Mouse (Mus musculus) kidney, postnatal 25 days (tissue): Measurements from ENCODE around the gene Gm9972.

ENCODE experiments used
- DNase-seq, 2 experiments: peaks; one replicate each; pipeline ENCODE4 v3.0.0; 2021; ENCODE audit warnings: mixed read lengths in 2 of 2

The Gm9972 gene

DNA sequence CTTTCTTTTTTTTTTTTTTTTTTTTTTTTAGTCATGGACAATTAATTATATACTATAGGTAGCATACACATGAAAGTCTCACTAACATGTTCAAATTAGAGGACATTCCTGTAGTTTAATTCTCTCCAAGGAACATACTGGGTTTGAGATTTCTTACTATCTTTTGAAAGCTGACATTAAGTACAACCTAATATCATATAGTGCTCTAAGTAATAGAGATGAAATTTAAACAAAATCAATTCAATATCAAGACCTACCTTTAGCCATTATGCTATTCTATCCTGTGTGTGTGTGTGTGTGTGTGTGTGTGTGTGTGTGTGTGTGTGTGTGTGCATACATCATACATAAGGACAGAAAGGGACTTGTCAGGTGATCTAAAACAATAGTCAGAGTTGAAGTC lies at the start of gene Gm9972:
Gm9972 (plus strand) TSS at position 301 of the 400 bp plus-strand sequence.
- DNase-seq = no peak

DNA sequence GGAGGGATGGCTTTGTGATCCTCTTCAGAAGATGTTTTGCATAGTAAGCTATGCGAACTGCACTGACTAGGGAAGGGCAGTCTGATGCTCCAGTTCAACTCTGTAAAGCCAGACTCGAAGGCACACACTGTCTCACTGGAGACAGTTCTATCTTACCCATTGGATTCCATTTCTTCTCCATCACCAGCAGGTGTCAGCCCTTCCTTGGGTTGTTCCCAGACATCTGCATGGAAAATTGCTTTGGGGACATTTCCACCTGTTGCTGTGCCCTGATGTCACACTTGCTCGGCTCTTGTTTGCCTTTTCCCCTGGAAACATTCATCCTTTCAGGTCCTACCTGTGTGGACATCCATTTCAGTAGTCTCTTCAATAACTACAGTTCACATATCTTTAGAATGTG lies 36.4 kb upstream of the Gm9972 start:
- peak; percentile 15 to 48 for DNase-seq

DNA sequence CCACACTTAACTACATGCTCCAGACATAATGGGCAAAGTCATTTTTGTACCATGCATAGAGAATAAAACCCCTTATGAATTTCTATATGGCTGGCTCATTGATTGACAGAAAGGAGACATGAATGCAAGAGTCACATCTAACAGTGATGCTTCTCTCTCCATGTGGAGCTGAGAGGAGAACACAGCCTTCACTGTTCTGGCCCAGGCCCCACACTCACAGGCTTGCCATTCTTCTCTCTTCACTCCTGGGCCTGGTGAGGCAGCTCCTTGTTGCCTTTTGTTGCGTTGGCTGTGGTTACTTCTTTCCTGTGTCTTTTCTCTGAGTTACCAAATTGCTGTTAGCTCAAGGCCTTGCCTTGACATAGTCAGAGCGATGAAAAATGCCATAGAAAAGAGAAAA lies 23.6 kb upstream of the Gm9972 start:
- no peak for DNase-seq

DNA sequence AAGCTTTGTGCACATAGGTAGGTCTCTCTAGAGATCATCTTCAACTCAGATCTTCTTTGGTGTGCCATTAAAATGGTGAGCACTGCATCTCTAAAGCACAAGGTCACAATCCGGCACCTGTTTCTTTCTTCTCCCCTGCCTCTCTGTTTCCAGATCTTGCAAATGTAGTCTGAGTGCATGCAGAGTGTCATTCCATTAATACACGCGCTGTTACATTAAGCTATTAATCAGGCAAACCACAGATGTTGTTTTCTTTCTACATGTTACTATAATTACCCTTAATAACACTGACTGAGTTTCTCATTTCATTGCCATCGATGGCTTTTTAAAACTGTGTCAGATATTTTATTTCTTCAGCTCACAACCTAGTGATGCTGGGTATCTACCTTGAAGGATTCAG lies 22.6 kb upstream of the Gm9972 start:
- no peak for DNase-seq

DNA sequence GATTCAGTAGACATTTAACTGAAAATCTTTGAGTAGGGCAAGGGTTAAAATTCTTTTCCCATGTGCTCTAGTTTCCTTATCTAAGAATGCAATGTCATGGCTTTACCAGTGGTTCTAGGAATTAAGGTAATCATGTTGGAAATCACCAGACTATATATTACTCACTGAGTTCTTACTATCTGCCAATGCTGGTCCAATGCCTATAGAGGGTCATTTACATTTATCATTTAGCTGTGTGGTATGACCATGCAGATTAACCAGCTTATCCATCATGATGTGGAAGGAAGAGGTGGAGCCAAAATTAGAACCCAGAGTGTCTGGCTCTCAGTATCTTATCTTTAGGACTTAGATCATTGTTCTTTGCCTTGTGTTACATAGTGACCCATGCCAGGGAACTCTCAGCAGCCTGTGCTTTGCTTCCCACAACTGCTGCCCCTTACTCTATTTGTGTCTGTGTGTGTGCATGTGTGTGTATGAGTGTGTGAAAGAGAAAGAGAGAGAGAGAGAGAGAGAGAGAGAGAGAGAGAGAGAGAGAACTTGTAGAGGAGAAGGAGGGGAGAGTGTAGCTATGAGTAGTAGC lies 12.3 kb upstream of the Gm9972 start:
- no peak for DNase-seq

DNA sequence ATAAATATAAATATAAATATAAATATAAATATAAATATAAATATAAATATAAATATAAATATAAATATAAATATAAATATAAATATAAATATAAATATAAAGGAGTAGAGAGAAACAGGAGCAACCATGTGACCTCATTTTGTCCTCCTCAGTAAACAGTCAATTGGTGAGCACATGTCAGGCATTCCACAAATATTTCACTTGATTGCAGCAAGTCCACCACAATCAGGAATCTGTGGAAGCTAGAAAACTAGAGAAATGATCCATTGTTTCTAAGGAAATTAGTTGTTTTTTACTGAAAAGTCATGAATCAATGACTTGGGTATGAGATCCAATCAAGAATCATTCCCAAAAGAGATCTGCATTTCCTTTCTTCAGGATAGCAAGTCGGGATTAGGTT lies 5.7 kb upstream of the Gm9972 start:
- DNase-seq = no peak

DNA sequence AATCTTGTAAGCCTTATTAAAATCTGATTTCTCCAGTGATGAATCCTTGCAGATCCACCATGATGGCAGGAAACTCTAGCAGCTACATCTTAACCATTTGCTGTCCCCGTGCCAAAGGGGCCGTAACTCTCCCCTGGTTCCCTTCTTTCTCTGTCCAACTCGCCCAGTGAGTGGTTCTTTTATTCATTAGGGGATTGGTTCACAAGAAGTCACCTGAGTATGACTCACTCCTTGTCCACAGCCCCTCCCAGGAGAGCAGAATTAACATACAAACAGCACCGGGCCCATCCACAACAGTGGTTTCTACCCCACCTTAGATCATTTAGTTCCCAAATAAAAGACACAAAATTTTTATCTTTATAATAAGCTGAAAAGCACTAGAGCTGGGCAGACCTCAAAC lies 3.4 kb upstream of the Gm9972 start:
- no peak for DNase-seq

DNA sequence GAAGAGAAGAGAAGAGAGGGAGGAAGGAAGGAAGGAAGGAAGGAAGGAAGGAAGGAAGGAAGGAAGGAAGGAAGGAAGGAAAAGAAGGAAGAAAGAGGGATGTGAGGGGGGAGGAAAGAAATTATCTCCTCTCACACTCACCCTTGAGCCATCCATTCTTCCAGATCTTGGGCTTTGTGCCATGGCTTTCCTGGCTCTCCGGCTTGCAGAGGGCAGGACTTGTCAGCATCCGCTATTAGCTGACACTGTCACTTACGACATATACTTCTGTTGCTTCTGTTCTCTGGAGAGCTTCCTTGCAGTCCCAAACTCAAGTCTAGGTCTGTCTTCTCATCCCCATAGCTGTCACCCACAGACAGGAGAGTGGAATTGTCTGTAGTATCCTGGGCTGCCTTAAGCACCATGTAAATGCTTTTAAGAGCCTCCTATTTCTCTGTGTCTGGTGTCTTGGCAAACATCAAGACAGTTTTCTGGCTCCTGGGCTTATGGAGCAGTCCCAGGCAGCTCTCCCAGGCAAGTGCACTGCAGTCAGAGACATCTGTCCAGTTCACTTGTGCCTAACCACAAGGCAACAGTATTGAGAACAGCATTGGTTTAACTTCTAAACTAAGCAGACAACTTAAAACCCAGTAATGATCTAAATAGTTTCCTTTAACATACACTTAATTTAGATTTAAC lies 10.5 kb downstream of the Gm9972 start:
- DNase-seq = no peak

DNA sequence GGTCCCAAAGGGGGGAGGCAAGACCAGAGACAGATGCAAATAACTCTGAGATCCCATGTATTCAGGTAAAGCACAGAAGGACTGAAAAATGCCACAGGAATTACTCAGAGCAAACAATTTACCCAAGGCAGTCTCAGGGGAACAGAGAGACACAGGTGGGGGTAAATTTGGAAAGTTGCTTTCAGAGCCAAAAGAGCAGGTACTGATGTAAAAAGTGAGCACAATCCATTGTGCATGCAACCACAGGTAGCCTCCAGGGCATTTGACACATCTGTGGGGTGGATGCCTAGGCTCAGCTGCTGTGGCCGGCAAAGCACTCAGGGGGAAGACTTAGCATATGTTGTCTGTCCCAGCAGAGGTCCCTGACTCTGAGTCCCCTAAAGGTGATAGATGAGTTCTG lies 13.8 kb downstream of the Gm9972 start:
- DNase-seq = no peak

DNA sequence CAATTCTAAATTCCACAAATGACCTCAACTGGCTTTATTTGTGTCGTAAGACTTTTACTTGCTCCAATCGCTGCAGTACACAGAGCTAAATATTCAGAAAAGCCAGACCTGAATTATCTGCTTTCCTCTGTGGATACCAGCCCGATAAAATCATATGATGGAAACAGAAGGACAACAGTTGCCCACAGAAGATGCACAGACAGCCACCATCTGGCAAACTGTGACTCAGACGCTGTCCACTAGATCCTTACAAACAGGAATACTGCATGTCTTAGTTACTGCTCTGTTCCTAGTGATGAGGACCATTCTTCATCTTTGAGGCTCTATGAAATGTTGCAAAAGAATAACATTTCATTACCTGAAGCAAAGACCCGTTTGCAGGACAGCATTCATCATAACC lies 19.4 kb downstream of the Gm9972 start:
- DNase-seq = no peak

DNA sequence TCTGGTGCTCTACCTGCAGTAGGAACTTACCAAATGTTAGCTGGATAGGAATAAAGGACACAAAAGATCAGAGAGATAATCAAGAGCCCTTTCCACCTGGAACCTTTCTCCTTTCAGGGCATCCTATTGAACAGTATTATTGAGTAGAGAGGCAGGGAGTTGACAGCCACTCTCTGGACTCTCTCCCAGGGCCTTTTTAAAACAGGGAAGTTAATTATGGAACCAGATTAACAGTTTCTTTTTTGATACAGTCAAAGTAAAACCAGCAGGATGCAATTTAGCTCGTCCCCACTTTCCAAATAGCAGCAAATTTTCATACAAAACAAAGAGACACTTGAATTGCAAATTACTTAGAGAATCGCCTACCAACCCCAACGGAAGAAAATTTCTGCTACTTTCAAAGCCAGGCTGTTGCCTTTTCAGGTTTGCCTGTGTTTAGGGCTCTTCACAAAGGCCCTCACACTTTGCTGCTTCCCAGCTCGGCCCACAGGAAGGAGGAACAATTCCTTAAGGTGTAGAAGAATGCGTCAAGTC lies 24.0 kb downstream of the Gm9972 start:
- no peak for DNase-seq

DNA sequence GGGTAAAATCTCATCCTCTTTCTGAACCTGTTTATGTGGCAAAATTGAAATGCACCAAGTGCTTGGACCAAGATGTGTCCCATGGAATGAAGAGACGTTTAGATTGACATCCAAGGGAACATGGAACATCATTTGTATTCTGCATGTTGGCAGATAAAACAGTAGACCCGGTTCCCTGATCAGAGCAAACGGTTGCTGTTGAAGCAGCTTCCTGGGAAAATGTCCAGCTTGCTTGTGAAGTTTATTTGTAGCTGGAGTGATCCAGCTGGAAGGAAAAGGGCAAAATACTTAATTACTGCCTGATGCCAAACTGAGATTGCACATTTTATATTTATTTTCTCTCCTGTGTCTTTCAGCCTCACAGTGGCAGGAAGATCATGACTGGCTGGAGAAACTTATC lies 26.7 kb downstream of the Gm9972 start:
- DNase-seq = no peak

DNA sequence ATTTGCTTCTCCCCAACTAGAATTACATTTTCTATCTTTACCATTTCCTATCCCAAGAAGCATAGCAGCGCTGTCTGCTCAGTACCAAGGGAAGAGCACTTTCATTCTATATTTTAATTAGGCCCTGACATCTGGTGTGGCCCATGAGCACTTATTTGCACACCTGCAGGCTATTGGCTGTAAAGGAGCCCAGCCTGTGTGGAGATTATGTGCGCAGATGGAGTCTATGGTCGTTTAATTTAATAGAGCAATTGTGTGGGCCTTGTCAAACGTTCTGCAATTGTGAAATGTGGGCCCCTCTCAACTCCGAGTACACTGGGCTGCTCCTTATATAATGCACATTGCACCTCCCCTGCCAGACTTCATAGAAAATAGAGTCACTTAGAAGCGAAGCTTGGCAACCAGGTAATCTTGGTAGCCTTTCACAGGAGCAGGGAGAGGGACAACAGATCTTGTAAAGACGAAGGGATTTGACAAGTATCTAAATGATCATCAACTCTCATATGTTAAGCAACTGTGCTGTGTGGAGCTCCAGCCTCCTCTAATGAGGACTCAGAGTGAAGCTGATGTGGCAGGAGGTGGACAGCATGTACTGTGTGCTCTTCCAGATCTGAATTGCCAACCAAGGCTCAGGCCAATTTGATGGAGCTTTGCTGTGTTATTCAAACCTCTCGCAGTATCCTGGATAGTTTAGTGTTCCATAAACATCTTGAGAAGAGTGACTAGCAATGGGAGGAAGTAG lies 50.9 kb downstream of the Gm9972 start:
- no peak for DNase-seq
